Mouse (Mus musculus) cerebellum, postnatal 14 days (tissue): ENCODE measurements at regions not wholly inside any gene's neighbourhood (a gene's known extent, or its start where the extent isn't known, plus 50 kb on each side); places are given as distances from the start of the nearest gene placed in this dataset.

Experiments
- DNase-seq, 2 experiments: peaks; one replicate each; pipeline ENCODE4 v3.0.0; 2021; ENCODE audit warnings: mixed read lengths in 2 of 2

GRCm38 (mm10) chr1:64295512-64295945, 173.4 kb upstream of the Klf7 start:
- peak in 1 of 2 experiments; percentile 25 for DNase-seq

DNA sequence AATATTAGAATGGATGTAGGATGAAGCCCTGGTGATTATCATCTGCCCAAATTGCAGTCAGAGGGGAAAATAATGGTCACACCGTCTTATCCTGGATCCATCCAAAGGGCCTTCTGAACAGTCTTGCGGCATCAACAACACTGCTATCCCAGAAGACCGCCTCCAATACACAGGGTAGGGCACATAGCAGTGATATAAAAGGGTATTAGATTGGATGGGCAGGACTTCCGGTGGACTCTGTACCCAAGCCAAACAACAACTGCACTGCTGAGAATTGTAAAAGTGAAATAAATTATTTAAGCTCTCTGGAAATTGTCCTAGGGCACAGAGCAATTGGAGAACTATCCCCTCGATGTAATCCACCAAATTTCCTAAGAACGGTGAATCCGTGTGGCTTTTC, 173.0 kb upstream of the Klf7 start:
- DNase-seq = no peak

DNA sequence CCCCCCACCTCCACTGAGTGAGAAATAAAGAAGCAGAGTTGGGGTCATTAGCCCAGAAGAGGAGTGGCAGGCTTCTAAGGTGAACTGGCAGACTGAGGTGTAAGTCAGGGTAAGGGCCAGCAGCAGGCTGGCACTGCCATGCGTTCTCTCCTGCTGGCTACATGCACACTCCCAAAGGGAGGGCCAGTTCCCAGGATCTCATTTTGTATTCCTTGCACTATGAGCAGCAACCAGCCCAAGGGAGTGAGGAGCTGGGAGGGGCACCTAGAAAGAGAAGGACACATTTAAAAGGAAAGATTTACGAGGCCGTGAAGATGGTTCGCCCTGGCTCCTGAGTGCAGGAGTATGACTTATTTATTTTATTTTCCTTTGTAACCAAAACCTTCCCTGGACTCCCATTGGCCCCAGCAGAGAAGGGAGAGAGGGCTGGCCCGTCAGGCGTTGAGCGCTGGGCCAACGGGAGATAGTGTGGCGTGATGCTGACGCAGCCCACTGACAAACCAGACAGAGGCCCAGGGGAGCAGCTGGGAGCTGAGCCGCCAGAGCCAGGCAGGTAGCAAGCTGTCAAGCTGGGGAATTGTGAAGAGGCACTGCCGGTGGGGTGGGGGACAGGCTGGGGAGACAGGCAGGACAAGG, 166.8 kb upstream of the Klf7 start:
- peak; percentile 32 to 34 for DNase-seq

- no peak for DNase-seq
Observed at GRCm38 (mm10) chr1:64287068-64287467, 165.0 kb upstream of the Klf7 start.

DNA sequence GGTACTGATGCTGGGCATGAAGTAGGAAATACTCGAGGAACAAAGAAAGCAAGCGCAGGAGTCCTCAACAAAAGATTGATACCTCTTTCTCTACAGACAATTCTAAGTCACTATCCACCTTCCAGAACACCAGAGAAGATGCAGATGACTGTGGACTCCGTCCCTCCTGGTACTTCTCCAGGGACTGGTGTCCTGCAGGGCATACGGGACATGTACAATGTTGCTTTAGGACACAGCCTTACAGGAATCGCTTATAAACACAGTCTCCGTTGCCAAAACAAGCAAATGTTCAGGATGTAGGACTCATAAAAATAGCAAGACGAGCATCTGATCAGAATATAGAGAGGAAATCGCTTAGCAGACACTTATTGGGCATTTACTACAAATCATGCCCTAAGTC, 162.6 kb upstream of the Klf7 start:
- no peak for DNase-seq

- DNase-seq = no peak
Observed at GRCm38 (mm10) chr1:64275865-64276264, 153.8 kb upstream of the Klf7 start.

DNA sequence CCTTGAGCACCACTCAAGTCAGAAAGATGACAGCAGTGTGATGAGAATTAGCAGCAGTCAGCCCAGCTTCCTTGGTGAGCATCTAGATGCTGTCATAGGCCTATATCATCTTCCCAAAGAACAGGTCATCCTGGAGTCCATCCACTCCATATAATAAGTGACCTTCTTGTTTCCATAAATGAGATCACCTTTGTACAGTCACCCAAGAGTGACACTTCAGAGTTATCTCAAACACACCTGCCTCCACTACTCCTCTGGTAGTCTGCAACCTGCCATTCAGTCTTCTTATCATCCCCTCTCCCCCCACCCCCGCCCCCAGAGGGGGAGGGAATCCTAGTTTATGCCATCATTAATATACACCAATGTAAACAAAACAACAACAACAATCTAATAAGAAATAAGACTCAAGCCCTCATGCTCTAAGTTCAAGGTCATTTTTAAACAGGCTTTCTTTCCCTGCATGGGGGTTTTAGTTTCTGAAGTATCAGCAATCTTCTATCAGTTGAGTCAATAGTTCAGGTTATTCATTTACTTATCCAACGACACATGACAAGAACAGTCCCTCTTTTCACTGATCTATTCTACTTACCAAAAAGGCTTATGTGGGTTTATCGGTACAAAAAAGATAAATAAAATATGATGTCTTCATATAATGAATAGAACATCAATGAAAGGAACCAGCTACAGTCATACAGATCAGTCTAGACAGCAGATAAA, 153.2 kb upstream of the Klf7 start:
- DNase-seq = no peak

DNA sequence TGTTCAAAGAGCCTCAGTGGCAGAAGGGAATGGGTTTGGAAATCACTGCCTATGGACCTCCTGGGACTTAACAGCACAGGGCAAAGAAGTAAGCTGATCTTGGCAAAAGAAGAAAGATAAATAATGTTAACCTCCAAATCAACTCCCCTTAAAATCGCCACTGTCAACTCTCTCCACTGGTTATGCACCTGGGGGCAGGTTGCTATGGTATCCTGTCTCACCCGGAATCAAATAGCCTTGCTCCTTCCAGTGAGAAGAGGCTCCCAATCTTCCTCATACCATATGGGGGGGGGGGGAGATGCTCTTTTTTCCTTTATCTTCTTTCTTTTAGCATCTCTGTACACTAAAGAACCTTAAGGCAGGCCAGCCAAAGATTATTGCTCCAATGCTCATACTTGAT, 135.2 kb upstream of the Klf7 start:
- DNase-seq = no peak

DNA sequence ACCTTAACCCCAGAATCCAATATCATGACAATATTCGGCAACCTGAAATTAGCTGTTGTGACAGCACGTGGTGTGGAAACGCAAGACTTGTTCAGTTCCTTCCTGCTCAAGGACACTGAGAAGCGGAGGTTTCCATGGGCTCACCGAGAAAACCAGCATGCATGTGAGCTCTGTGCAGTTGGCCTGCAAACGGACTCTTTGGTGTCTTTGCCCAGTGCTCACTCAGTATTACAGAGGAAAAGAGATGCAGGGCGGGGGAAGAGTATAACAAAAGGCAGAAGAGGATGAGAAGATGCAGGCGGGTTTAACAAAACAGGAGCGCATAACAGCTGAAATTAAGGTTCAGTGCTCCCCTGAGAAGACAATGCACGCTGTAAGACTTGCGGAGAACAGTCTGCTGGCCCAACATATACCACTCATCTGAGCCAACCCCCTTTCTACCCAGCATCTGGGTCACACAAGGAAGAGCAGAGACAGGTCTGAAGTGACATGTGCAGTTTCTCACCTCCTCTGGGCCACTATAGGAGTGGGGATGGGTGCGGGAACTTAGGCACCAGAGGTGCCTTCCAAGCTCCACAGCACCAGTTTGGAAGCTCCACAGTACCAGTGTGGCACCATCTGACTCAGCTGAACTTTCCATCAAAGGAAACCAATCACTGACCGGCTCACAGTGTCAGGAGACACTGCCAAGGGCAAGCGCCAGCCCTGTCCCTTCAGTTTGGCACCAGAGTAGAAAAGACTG, 133.6 kb upstream of the Klf7 start:
- DNase-seq = peak; percentile 76 to 81

GRCm38 (mm10) chr1:64254673-64255072, 132.6 kb upstream of the Klf7 start:
- peak in 1 of 2 experiments; percentile 24 for DNase-seq

GRCm38 (mm10) chr1:64253996-64254395, 131.9 kb upstream of the Klf7 start:
- no peak for DNase-seq

DNA sequence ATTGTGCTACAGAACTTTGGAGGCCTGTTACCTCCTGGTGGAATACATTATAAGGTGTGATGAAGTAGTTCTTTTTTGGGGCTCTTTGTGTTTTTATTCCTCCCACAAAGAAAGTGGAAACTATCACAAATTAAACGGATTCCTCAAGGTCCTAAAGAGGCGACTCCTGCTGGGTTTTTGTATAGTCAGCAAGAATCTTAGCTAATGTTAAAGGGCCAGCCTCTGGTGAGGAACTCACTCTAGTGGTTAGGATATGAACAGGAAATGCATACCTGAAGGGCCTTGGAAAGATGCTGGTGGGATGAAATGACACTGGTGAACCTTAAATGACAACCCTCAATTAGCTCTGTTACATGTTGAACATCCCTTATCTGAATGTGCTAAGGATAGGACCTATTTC, 120.3 kb upstream of the Klf7 start:
- DNase-seq = no peak

DNA sequence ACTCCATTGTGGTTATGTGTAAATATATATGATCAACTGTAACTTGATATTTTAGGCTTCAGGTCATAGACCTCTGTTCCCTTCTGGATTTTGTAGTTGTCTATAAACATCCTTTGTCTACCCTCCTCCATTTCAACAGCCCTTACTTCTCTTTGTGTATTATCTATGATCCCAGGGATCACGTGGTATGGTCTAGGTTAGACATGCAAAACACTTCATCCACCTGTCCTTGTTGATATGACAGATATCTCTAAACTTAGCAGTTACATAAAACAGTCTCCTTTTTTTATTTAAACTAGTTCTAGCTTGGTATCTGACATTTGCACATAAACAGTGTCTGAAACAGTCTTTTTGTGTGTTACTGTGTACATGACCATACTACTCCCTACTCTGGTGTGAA, 107.6 kb upstream of the Klf7 start:
- no peak for DNase-seq

GRCm38 (mm10) chr1:64226001-64226918, 104.2 kb upstream of the Klf7 start:
- peak; percentile 93 to 94 for DNase-seq

DNA sequence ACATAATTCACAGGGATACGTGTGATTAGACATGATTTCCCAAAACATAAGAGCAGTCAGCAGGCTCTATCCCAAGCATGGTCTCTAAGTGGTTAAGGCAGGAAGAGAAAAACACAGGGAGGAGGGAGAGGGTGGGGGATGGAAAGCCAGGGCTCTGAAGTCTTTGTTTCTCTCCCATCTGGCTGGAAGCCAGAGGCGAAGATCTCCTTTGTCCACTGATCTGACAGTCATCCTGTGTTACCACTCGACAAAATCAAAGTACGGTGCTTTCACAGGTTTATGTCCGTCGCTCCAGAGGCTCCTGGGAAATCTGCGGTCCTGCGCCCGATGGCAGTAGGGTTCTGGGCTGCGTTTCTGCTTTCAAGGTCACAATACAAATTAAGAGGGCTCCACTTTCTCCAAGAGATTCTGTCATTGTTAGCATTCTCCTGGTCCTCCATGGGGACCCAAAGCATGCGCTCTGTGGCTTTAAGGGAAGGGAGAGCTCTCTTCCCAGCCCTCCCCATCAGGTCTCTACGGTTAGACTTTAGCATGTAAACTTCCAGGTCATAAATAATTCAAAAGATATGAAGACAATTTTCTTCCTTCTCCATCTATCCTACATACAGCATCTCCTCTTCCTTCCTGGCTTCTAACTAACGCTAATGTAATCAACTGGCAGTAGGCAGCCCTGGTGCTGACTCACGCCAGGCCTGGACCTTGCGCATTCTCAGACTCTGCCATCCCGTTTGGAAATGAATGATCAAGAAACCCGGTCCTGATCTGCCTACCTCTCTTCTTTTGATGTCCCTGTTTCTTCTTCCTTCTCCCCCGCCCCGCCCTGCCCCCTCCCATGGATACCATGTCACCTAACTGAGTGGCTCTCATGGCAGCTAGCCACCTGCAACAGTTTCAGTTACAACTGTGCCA, 102.0 kb upstream of the Klf7 start:
- peak; percentile 52 to 56 for DNase-seq

- DNase-seq = no peak
Observed at GRCm38 (mm10) chr1:64222475-64222874, 100.4 kb upstream of the Klf7 start.

GRCm38 (mm10) chr1:64220486-64220885, 98.4 kb upstream of the Klf7 start:
- DNase-seq = peak; percentile 38 to 46

DNA sequence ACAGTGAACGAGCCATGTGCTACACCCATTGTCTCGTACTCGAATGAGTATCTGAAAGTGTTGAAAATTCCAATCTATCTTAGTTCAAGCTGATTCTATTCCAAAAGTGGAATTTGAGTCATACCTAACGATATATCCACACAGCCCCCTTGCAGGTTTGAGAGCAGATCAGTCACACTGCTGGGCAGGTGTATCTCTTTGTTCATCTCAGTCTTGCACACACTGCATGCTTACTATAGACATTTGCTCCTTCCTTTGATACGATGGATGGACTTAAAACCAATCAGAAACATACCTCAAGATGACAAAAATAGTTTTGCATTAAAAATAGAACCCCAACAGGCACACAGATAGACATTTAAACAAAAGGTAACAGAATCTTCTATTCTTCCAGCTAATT, 98.0 kb upstream of the Klf7 start:
- no peak for DNase-seq

GRCm38 (mm10) chr1:64215646-64216045, 93.6 kb upstream of the Klf7 start:
- no peak for DNase-seq

GRCm38 (mm10) chr1:64209131-64209530, 87.0 kb upstream of the Klf7 start:
- DNase-seq = no peak

DNA sequence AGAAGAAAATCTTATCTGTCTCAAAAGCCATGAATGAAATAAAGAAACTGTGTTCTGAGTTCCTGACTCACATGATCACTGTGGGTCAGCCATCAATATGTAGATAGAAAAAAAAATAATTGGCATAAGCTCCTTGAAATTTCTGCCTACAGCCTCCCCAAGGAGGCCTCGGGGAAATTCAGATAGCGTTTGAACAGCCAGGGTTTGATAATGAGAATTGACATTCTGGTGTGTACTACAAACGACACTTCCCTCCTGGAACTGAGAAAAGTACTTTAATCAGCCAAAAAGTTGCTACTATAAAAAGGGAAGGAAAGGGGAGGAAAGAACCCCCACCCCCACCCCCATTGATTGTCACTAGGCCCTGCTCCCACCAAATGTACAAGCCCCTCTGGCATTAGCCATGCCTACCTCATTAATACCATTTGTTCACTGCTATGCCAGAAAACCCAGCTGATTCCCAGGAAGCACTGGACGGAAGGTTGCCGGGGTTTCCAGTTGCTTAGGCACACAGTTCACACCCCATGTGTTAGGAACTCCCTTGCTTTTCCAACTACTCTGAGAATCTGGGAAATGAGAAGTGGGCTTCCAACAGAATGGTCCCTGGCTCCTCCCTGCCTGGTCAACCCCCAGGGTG, 78.4 kb upstream of the Klf7 start:
- no peak for DNase-seq
